19 mouse cellular contexts compared by ENCODE assay signal in the genomic region with DNA sequence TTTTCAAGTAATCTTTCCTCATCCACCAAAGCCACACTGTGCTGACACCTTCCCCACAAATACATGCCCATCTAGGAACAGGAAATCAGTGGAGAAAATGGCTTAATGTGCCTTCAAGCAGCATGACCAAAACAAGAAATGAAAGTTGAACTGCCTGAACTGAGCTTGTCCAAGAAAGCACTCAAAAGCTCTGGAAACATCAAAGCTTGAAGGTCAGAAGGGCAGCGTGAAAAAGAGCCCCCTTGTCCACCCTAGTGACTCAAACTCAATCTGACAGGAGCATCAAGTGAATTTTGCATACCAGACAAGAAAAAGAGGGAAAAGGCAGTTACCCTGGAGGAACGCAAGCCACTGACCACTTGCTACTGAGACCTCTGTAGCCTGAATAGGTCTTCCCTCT.
A peak's percentile ranks its signal among the peaks of the same experiment; 100 is the strongest.
DNase-seq lines count a peak whose midpoint lies in the region.
"Had no signal": no experiment of that assay in that cellular context is flagged by ENCODE, and none has a peak within 500 bp of the region (broad histone marks: within the 10 kb centered on the region; RNA-seq: fewer than 3 reads in every experiment).

No protein-coding gene starts in this region.

- H3K27me3 ChIP-seq in limb, embryonic 10.5 days (ENCODE audit: low read depth, poor library complexity, severe bottlenecking) = no peaks in the 10 kb centered on the region
- H3K27me3 ChIP-seq: embryonic facial prominence, embryonic 13.5 days; forebrain, embryonic 13.5 days; heart, embryonic 15.5 days had no signal

- H3K4me3 ChIP-seq in limb, embryonic 10.5 days = no peak overlapping the region
- H3K4me3 ChIP-seq: embryonic facial prominence, embryonic 13.5 days; forebrain, embryonic 13.5 days; heart, adult 2 months; heart, embryonic 15.5 days had no signal

- H3K36me3 ChIP-seq in limb, embryonic 10.5 days = no peaks in the 10 kb centered on the region
- H3K36me3 ChIP-seq: embryonic facial prominence, embryonic 13.5 days; G1E; heart, embryonic 15.5 days had no signal

- H3K9me3 ChIP-seq in limb, embryonic 10.5 days (replicated peaks) = no peaks in the 10 kb centered on the region
- H3K9me3 ChIP-seq: embryonic facial prominence, embryonic 13.5 days; forebrain, embryonic 13.5 days; G1E; heart, embryonic 15.5 days had no signal

- H3K27ac ChIP-seq in limb, embryonic 10.5 days = 0 out of 2 replicates have a peak overlapping the region, but pooled peaks have one; percentile 36
- H3K27ac ChIP-seq: embryonic facial prominence, embryonic 13.5 days; forebrain, embryonic 13.5 days; heart, adult 2 months; heart, embryonic 15.5 days had no signal

- DNase-seq in embryo, embryonic 10 days (ENCODE audit: low spot score) = peak; percentile 49
- DNase-seq in embryo, embryonic 11 days = no peak
- DNase-seq in retina, postnatal 1 day = peak; percentile 37
- DNase-seq in retina, embryonic 14.5 days (ENCODE audit: low spot score) = no peak
- no peak for DNase-seq in limb, embryonic 10.5 days (ENCODE audit: low spot score)
- no peak for DNase-seq in kidney, adult 8-10 months
- no peak for DNase-seq in gastrocnemius, postnatal 4 days (ENCODE audit: low spot score in 2 of 2)
- DNase-seq: adrenal gland, adult 8-10 months; adrenal gland, postnatal 36 days; B cell, adult 2 months; cerebellum, adult 2 months; cerebellum, postnatal 14 days; forebrain, postnatal 0 days; gastrocnemius, postnatal 14 days; heart, adult 2 months had no signal

- WGBS in limb, embryonic 10.5 days = 57% methylated on average over 2 of the region's 2 CpGs

- 0 out of 2 replicates have a peak, but pooled peaks cover 11% of the 10 kb centered on the region for H3K4me1 ChIP-seq in limb, embryonic 10.5 days
- H3K4me1 ChIP-seq: forebrain, embryonic 13.5 days had no signal

Comparison
In these comparisons a context has a peak if more than half of its experiments do, and no peak if none do; other contexts are left out.
1. DNase-seq: peak in embryo, embryonic 10 days (single experiment) and retina, postnatal 1 day (single experiment); none in embryo, embryonic 11 days (single experiment), retina, embryonic 14.5 days (single experiment), limb, embryonic 10.5 days (single experiment), kidney, adult 8-10 months (0 of 2) and gastrocnemius, postnatal 4 days (0 of 2).